Mouse (Mus musculus) thymus, adult 18-20 months (tissue): ENCODE measurements around the gene Ccdc15.

Experiments used
- DNase-seq, 2 experiments: peaks; one replicate each; pipeline ENCODE4 v3.0.0; 2022; ENCODE audit warnings: mixed read lengths in 2 of 2

Gene Ccdc15

DNA sequence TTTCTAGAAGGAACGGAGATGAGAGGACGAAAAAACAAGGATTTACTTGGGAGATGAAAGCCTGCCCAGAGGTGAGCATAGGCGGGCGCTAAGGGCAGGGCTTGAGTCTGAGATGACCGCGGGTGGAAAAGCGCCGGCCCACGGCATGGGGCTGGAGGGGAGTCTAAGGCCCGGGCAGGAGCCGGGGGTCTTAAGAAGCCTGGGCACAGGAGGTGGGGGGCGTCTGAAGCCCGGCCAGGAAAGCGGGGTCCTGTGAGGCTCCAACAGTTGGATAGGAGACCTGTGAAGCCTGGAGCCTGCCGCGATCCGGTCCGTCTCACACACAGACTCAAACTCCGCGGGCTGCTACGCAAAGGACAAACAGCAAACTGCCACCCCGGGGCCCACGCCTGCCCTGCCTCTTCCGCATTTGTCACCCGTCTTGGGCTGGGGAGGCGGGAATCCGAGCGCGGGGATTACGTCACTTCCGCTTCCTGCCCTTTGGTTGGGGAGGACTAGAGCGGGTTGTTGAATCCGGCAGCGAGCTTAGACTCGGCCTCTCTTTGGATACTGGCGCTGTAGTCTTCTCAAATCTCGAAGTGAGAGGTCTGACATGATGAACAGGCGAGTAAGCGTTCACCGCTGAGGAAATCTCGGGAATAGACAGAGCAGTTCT lies at the start of gene Ccdc15:
Ccdc15 (minus strand) TSS at position 445 of the 655 bp plus-strand sequence.
- peak; percentile 95 to 97 for DNase-seq

DNA sequence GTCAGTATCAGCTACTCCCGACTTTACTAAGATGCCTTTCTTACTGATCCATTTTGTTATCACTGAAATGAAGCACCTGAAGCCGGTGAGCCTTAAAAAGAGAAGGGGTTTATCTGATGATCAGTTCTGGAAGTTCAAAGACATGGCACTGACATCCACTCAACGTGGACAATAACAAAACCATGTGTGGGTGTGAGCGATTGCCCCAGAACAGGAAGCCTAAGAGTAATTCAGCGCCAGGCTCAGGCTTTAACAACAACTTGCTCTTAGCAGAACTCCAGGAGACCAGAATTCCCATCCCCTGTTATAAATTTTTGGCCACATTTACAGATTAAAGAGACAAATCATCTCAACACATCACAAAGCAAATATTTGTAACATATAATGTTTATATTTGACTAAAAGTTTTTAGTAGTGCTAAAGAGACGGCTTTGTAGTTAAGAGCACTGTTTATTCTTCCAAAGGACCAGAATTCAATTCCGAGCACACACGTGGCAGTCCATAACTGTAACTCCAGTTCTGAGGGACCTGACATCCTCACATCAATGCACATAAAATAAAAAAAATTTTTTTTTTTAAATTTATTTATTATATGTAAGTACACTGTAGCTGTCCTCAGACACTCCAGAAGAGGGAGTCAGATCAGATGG lies 45.4 kb upstream of the Ccdc15 start:
- DNase-seq: no peak

DNA sequence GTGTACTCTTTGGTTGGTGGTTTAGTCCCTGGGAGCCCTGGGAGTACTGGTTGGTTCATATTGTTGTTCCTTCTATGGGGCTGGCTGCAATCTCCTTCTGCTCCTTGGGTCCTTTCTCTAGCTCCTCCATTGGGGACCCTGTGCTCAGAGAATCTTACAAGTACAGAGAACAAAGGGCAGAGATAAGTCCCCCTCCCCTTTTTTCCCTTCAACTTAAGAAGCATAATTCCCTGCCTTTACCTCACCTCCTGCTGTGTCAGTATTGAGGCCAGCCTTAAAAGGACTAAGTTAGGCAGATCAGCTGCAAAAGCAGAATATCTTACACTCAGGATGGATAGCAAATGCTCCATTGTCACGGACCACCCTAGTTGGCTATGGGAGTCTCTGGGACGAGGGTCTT lies 43.8 kb upstream of the Ccdc15 start:
- no peak for DNase-seq

- DNase-seq: no peak
Observed at GRCm38 (mm10) chr9:37390891-37391290, 42.7 kb upstream of the Ccdc15 start.

DNA sequence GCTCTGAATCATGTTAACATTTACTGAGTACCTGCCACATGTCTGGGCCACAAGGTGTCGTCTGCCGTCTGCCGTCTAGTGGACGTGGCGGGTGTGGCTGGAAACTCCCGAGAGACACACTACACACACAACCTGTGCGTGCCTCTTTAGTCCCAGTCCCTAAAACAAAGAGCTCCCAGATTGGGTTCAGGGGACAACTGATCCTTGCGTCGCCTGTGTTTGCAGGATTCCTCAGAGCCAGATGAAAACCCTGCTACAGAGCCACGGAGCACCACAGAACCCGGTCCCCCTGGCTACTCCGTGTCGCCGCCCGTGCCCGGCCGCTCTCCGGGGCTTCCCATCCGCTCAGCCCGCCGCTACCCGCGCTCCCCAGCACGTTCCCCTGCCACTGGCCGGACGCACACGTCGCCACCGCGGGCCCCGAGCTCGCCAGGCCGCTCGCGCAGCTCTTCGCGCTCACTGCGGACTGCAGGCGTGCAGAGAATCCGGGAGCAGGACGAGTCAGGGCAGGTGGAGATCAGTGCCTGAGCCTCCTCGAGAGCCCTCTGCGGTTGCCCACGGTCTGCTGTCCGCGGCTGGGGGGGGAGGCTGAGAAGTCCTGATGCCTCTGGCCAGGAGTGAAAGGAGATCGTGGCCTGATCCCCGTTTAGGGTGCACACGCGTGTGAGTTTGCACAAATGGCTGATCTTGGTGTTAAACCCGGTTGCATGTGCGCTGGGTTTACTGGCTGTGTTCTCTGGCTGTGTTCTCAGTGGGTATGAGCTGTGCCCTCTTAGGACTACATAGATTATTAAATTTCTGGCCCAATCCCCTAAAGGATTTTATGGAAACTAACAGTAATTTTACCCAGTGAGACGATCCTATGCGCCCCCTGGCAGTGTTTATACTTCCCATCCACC lies 36.3 kb upstream of the Ccdc15 start:
- DNase-seq: no peak

GRCm38 (mm10) chr9:37383161-37383560 lies 34.9 kb upstream of the Ccdc15 start:
- DNase-seq: no peak

DNA sequence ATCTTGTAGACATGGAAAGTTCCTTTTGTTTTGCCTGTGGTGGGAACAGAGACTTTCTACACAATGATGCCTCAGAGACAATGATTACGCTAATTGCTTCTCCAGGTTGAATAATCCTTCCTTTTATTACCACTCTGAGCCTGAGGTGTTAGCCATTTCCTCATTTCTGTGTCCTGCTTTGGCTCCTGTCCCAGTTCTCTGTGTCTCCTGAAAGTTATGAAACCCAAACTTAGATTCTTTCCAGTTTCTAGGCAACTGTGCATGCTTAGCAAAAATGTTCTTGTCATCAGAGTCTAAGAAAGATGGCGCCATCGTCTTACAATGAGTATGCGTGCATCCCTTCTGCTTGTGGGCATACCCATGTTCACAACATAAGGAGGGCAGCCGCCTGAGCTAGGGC lies 27.5 kb upstream of the Ccdc15 start:
- DNase-seq: no peak

GRCm38 (mm10) chr9:37371232-37371801 lies 23.1 kb upstream of the Ccdc15 start:
- no peak for DNase-seq

GRCm38 (mm10) chr9:37368860-37369259 lies 20.6 kb upstream of the Ccdc15 start:
- DNase-seq: no peak

DNA sequence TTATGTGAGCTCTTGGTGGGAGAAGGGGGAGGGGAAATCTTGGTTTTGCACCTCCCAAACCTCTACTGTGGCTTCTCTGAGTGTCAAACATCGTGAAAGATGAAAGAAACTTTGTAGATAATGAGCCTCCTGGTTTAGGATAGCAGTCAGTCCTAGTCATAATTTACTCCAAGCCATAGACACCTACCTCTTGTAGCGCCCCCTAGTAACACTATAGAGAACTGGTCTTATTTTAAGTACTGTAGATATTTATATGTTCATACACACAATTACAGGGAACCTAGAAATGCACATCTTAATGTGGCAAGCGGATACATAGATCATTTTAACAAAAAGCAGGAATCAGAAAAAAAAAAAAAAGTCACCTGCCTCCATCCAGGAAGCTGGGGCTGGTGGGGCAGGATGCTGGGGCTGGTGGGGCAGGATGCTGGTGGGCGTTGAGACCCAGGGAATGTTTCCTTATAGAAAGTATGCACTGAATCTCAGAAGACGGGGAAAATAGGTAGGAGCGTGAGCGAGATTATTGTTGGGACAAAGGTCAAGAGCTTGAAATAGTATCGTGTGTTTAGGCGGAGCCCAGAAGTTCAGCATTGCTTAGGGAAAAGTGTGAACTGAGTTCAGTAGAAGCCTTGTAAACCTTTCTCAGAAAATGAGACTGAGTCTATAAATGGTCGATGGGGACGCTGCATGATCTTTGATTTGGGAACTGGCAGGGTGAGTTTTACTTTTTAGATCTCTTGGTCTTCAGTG lies 20.0 kb upstream of the Ccdc15 start:
- no peak for DNase-seq

DNA sequence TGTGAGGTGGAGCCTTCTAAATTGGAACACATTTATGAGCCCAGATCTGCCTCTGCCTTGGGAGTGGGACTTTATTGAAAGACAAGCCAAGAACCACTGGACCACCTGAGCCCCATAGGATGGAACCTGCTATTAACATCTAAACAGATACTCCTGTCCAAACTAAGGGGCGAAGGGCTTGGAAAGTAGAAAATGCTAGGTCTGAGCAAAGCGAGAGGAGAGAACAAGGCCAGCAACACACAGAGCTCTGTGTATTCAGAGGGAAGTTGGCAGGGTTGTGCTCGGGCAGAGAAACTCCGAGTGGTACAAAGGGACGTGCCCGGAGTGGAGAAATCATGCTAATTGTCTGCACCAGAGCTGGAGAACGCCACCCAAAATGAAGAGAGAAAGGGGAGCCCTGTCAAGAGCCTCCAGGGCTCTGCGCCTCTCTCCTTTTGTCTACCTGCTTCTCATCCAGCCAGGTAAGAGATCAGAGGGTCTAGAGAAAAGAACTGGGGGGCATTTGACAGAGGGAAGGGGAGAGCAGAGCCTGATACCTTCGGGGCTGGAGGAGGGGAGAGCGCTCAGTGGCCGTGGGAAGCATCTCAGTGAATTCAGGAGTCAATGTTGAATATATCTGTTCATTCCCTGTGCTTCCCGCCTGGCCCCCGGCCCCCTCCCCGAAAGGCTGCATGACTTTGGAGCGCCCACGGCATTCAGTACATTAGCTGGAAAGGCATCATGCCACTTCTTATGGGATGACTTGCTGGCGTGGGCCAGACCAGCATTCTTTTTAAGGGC lies 19.3 kb upstream of the Ccdc15 start, which contains the start of gene Hepacam:
Hepacam (plus strand) TSS at position 51 of the 780 bp plus-strand sequence.
- no peak for DNase-seq

GRCm38 (mm10) chr9:37365706-37366105 lies 17.5 kb upstream of the Ccdc15 start:
- no peak for DNase-seq

DNA sequence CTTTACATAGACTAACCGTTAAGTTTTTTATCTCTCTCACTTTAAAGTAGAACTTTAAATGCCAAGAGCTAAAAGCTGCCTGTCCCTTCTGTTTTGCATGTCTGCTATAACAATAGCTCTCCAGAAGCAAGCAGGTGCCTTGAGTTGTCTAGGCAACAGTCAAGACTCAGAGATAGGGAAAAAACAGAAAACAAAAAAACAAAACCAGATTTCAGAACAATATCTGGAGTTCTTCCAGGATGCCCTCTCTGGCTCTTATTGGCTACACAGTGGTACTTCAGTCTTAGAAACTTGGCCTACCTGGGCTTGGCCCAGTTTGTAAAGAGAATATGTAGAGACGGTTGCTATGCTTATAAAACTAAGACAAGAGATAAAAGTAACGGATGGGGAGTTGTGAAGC lies 16.2 kb upstream of the Ccdc15 start:
- DNase-seq: no peak

DNA sequence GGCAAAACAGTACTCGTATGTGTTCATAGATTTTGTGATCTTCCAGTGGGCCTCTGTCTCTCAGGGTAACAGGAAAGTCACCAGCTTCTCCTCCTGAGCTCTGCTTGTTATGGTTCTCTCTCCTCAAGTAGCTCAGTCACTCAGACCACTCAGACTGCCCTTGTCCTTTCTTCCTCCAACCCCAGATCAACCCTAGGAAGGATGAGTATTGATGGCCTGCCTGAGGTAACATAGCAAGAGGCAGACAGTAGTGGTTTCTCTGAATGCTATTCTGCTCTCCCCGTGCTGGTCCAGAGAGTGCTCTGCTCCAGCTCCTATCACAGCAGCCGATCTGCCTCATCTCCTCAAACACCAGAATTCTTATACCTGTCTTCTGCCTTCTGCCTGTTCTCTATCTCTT lies 15.3 kb upstream of the Ccdc15 start:
- no peak for DNase-seq

- DNase-seq: no peak
Observed at GRCm38 (mm10) chr9:37362881-37363280, 14.6 kb upstream of the Ccdc15 start.

DNA sequence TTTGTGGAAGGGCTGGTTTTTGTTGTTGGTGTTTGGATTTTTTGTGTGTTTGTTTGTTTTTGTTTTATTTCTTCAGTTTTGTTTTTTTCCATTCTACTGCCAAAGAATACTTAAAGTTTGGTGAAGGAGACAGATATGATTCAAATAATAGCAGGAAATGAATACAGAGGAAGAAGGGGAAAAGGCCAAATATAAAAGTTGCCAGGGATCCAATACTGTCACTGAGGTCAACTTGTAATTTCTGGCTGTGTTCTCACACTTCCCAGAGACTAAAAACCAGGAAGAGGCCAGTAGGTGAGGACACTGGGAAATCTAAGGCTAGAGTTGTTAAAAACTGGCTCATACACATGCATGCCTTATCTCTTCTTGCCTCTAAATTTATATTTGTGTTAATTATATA lies 13.9 kb upstream of the Ccdc15 start:
- DNase-seq: no peak

GRCm38 (mm10) chr9:37359331-37360220 lies 11.3 kb upstream of the Ccdc15 start:
- no peak for DNase-seq

DNA sequence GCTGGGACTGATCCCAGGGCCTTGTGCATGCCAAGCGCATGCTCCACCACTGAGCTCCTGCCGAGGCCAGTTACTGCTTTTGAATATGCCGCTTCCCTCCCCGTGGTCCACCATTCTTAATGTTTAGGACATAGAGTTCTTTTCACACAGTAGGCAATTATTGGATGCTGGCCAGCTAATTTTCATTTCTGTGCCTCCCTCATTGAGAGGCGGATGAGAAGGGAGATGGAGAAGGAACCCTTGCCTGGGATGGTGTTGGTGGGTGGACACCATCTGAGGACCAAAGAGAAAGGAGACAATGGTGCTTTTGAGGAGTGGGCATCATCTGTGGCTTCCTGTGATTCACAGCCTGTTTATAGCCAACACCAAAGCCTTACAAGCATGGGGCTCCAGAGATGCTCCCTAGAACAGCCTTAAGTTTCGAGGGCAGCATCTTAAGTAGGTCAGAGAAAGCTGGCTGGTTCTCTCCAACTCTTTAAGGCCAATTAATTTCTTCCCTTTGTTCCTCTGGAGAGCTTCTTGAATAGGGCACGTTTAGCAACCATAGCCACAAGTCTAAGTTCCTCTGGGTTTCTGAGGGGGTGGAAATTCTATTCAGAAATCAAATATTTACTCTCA lies 10.6 kb upstream of the Ccdc15 start:
- no peak for DNase-seq

DNA sequence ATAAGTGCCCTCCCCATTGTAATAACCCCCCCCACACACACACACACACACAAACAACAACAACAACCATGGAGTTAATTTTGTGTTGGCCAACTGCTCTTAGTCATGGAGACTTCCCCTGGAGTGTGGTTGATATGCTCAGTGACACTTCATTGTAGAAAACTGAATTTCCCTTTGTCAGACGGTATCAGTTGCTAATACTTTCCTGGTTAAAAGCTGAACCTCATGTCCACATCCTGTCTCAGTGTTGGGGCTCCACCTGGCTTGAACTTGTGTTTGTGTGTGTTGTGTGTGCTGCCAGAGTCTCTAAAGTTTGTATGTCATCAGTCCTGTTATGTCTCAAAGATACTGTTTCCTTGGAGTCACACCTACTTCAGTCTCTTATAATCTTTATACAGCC lies 6.3 kb upstream of the Ccdc15 start:
- no peak for DNase-seq

- no peak for DNase-seq
Observed at GRCm38 (mm10) chr9:37351266-37351665, 3.0 kb upstream of the Ccdc15 start.
